Mouse (Mus musculus) layer of hippocampus, adult 6 months (tissue): ENCODE results near the gene Tbc1d4. TPM values are rescaled to one million over a fixed set of nuclear protein-coding genes. Genes with fewer than 3 reads are reported as not detected.

Experiments
- long read RNA-seq, 2 experiments: library from polyadenylated mRNA; unstranded; transcript quantifications; one replicate each; pipeline ENCODE4 v2.0.0; 2019 to 2020
- polyA plus RNA-seq: library from polyadenylated mRNA; unstranded; fragments of <200 nt; fragmentation: Nextera tagmentation; gene quantifications from 2 replicates; pipeline ENCODE4 v1.2.3, GENCODE M21; 2021

Gene Tbc1d4
- 2.7 and 3.1 TPM in 2 replicates for polyA plus RNA-seq
- long read RNA-seq, experiment 1, partial matches to known transcripts = 7 of 10 reads
- long read RNA-seq, experiment 1, other reads (novel, unspliced or antisense) = 0 of 10 reads
- long read RNA-seq, experiment 2, full-length matches to known transcripts = 31 of 44 reads
- long read RNA-seq, experiment 2, partial matches to known transcripts = 4 of 44 reads
- long read RNA-seq, experiment 2, other reads (novel, unspliced or antisense) = 9 of 44 reads

DNA sequence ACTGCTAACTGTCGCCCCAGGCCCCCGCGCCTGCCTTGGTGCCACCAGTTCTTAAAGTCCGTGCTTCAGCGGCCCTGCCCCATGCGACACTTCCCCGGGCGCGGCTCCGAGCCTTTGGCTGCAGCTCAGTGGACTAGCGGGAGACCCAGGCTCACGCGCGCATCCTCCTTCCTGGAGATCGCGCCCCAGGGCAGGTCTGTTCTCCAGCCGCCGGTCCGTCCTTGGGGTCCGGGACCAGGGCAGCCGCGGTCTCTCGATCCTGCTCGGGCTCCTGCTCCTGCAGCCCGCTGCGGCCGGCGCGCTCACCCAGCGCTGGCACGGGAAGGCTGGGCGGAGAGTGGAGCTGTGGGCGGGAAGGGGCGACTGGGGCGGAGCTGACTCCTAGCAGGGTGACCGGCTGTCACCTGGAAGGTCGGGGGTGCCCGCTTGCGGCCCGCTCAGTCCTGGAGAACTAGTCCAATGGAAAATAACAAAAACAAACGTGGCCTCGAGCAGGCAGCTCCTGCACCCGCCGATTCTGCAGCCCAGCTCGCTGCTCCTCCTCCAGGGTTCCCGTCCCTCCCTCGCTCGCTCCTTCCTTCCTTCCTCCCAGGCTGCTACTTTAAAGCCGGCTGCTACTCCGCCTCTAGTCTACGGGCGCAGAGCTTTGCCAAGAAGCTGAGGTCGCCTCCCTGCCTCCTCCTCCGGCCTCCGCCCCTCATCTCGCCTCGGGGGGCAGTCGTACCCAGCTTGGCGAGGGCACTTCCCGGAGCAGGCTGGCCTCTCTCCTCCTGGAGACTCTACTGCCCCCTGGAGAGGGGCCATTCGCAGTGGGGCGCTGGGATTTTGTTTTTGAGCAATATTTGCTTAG, at the start of gene Tbc1d4:
Tbc1d4 (minus strand) TSS at position 673 of the 850 bp plus-strand sequence.

DNA sequence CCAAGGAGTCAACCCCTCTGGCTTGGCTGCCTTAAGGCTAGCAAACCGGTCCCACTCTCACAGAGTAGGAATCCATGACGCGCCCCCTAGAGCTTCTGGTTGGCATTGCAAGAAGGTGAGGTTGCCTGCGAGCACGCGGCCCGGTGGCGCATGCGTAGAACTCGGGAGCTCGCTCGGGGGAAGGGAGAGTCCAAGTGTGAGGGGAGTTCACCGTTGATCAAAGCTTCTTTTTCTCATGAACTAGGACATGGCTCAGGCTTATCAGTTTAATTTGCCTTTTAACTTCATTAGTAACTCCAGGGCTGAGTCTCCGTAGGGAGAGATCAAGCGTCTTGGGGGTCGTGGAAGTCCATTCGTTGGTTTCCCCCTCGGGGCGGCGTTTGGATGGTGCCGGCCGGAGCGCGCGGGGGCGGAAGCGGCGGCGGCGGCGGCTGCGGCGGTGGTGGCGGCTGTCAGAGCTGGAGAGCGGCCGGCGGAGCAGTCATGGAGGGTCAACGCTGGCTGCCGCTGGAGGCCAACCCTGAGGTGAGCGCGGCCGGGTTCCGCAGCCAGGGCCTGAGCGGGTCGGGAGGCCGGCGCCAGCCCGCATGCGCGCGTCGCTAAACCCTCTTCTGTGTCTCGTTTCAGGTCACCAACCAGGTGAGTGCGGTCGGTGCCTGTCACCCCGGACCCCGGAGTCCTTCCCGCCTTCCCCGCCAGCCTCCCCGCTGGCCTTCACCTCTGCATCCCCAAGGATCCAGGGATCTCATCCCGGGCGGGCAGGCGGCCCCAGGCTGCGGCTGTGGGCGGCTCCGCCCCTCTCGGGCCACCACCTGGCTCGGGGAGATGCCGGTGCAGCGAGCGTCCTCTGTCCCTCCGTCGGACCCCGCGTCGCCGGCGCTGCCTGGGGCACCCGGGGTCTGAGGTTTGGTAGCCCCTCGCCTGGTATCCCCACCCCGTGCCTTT, 44.9 kb upstream of the Tbc1d4 start, which contains the start of gene Uchl3:
Uchl3 (plus strand) TSS at position 387 of the 945 bp plus-strand sequence.

DNA sequence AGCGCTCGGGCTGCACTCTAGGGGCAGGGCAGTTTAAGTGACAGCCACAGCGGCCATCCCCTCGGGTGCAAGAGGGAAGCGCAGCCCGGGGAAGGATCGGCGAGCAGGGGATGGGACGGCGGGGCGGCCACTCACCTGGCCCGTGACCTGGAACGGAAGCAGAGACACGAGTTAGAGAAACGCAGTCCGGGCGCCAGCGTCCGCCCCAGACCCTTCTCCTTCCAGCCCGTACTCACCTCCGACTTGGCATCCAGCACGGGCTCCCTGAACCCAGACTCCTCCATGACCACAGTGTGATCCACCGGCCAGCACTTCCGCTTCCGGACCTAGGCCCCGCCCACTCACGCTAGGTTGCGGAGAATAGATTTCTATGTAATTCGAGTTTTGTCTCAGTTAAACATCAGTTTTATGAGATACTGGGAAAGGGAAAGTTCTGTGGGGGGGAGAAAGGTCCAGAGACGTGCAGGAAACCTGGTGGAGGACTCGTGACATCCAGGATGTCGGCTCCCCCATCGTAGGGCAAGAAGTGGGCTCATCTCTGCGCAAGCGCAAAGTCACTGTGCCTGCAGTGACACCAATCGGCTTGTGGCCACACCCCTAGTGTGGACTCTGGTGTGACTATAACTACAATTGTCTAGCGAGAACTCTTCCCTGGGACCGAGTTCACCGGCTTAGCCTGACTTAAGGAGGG, 31.3 kb upstream of the Tbc1d4 start, which contains the start of gene Commd6:
Commd6 (minus strand) TSS at position 534 of the 691 bp plus-strand sequence.

Other genes with a start within 250 kb of the Tbc1d4 start
- gene Commd6, start 31.5 kb upstream of the Tbc1d4 start, polyA plus RNA-seq = 140 and 160 TPM in 2 replicates
- gene Uchl3, start 44.8 kb upstream of the Tbc1d4 start, polyA plus RNA-seq = 201 and 219 TPM in 2 replicates
- gene Gm9922, start 120.6 kb upstream of the Tbc1d4 start, polyA plus RNA-seq = 1.2 and 1.6 TPM in 2 replicates
- 22.8 and 26.1 TPM in 2 replicates for gene Lmo7, start 120.8 kb upstream of the Tbc1d4 start, polyA plus RNA-seq